Mouse (Mus musculus) CH12.LX (cell line): Measurements from ENCODE around the gene Top3b. TPM values are rescaled to one million over a fixed set of nuclear protein-coding genes. Genes with fewer than 3 reads are reported as not detected.
"Not testable (repeated sequence)": the region's sequence is repeated elsewhere in the genome, so short reads cannot be mapped to it uniquely, and the experiment has no call there.

ENCODE experiments used
- DNase-seq: peaks from one replicate; pipeline ENCODE4 v3.0.0-alpha.2; 2013; ENCODE audit errors: extremely low read depth
- H3K27ac ChIP-seq: 2 replicates; pipeline ENCODE4 v1.5.1; 2012; ENCODE audit warnings: low read depth, mild to moderate bottlenecking, control low read depth, moderate library complexity; ENCODE audit not compliant: insufficient read depth
- H3K27me3 ChIP-seq: replicated peaks from 2 replicates; pipeline ENCODE3; 2012; ENCODE audit warnings: inconsistent platforms
- H3K36me3 ChIP-seq, 2 experiments: replicated peaks in 1 of 2; 2 replicates each; pipeline versions ENCODE3 to v1.6.1; 2012; ENCODE audit warnings: inconsistent platforms in 1 of 2, low read length in 1 of 2, mild to moderate bottlenecking in 1 of 2, mixed read lengths in 1 of 2, moderate library complexity in 1 of 2; ENCODE audit not compliant: control insufficient read depth in 1 of 2, insufficient read depth in 1 of 2
- H3K4me1 ChIP-seq, 2 experiments: 2 replicates each; pipeline ENCODE4 v1.6.1; 2012; ENCODE audit warnings: inconsistent platforms in 1 of 2, moderate library complexity in 1 of 2; ENCODE audit not compliant: insufficient read depth in 2 of 2, control insufficient read depth in 1 of 2
- H3K4me2 ChIP-seq: 2 replicates; pipeline ENCODE4 v1.6.1; 2012; ENCODE audit warnings: low read depth, mild to moderate bottlenecking, control low read depth; ENCODE audit not compliant: poor library complexity, insufficient read depth, severe bottlenecking
- H3K4me3 ChIP-seq, 3 experiments: fragments of 150-350 bp in 1 of 3; sonication (generic) in 1 of 3; replicated peaks in 1 of 3; 2 replicates each; pipeline versions ENCODE3 to v1.5.1; 2011 to 2012; ENCODE audit warnings: low read depth in 2 of 3, low read length in 2 of 3, mild to moderate bottlenecking in 2 of 3, moderate library complexity in 2 of 3, control low read depth in 1 of 3, improper control_type of control experiment in 1 of 3, inconsistent platforms in 1 of 3, mixed read lengths in 1 of 3; ENCODE audit not compliant: poor library complexity in 1 of 3
- H3K79me2 ChIP-seq: replicated peaks from 2 replicates; pipeline ENCODE4 v1.6.1; 2012; ENCODE audit warnings: mild to moderate bottlenecking, moderate library complexity; ENCODE audit not compliant: control insufficient read depth, poor library complexity, insufficient read depth, severe bottlenecking; ENCODE audit errors: extremely low read depth
- H3K9ac ChIP-seq: 2 replicates; pipeline ENCODE4 v1.6.1; 2012; ENCODE audit warnings: low read depth, mild to moderate bottlenecking, control low read depth, moderate library complexity; ENCODE audit not compliant: insufficient read depth
- H3K9me3 ChIP-seq: replicated peaks from 2 replicates; pipeline ENCODE3; 2012; ENCODE audit warnings: low read length, inconsistent platforms, mixed read lengths
- CHD2 ChIP-seq: IDR thresholded peaks from 2 replicates; pipeline ENCODE4 v1.6.1; 2011; ENCODE audit warnings: low read length, improper control_type of control experiment
- E2F4 ChIP-seq: IDR thresholded peaks from 2 replicates; pipeline ENCODE4 v1.6.1; 2011; ENCODE audit warnings: low read depth, low read length, improper control_type of control experiment; ENCODE audit not compliant: insufficient replicate concordance
- ELF1 ChIP-seq: IDR thresholded peaks from 2 replicates; pipeline ENCODE4 v1.6.1; 2014; ENCODE audit warnings: low read depth, mild to moderate bottlenecking, inconsistent platforms, low read length, improper control_type of control experiment
- ETS1 ChIP-seq: conservative IDR thresholded peaks from 2 replicates; pipeline ENCODE4 v1.6.1; 2012; ENCODE audit warnings: low read depth, mild to moderate bottlenecking, inconsistent platforms, low read length, improper control_type of control experiment, moderate library complexity
- HCFC1 ChIP-seq: IDR thresholded peaks from 2 replicates; pipeline ENCODE4 v1.6.1; 2012; ENCODE audit warnings: low read depth, mild to moderate bottlenecking, inconsistent platforms, low read length, improper control_type of control experiment
- JUN ChIP-seq: IDR thresholded peaks from 2 replicates; pipeline ENCODE4 v1.6.1; 2011; ENCODE audit warnings: low read depth, mild to moderate bottlenecking, low read length, improper control_type of control experiment, moderate library complexity; ENCODE audit not compliant: insufficient read depth
- JUND ChIP-seq: conservative IDR thresholded peaks from 2 replicates; pipeline ENCODE4 v1.6.1; 2011; ENCODE audit warnings: low read depth, low read length, improper control_type of control experiment
- MAFK ChIP-seq: IDR thresholded peaks from 2 replicates; pipeline ENCODE4 v1.6.1; 2011; ENCODE audit warnings: low read length, improper control_type of control experiment; ENCODE audit not compliant: insufficient replicate concordance
- MAX ChIP-seq: IDR thresholded peaks from 2 replicates; pipeline ENCODE4 v1.6.1; 2011; ENCODE audit warnings: low read length, improper control_type of control experiment
- MAZ ChIP-seq: IDR thresholded peaks from 2 replicates; pipeline ENCODE4 v1.6.1; 2012; ENCODE audit warnings: low read depth, mild to moderate bottlenecking, inconsistent platforms, low read length, improper control_type of control experiment, moderate library complexity
- MXI1 ChIP-seq: IDR thresholded peaks from 2 replicates; pipeline ENCODE4 v1.6.1; 2011; ENCODE audit warnings: mild to moderate bottlenecking, low read depth, low read length, improper control_type of control experiment
- MYC ChIP-seq: IDR thresholded peaks from 2 replicates; pipeline ENCODE4 v1.6.1; 2011; ENCODE audit warnings: low read depth, mild to moderate bottlenecking, improper control_type of control experiment, low read length
- NELFE ChIP-seq: IDR thresholded peaks from 2 replicates; pipeline ENCODE4 v1.6.1; 2011; ENCODE audit warnings: low read depth, low read length, improper control_type of control experiment
- POLR2AphosphoS2 ChIP-seq: IDR thresholded peaks from 2 replicates; pipeline ENCODE4 v1.6.1; 2011; ENCODE audit warnings: low read depth, low read length, improper control_type of control experiment
- RAD21 ChIP-seq: IDR thresholded peaks from 2 replicates; pipeline ENCODE4 v1.6.1; 2011; ENCODE audit warnings: low read depth, mild to moderate bottlenecking, low read length, improper control_type of control experiment, moderate library complexity
- SIN3A ChIP-seq: IDR thresholded peaks from 2 replicates; pipeline ENCODE4 v1.6.1; 2012; ENCODE audit warnings: low read length, improper control_type of control experiment, inconsistent platforms
- SMC3 ChIP-seq: IDR thresholded peaks from 2 replicates; pipeline ENCODE4 v1.6.1; 2011; ENCODE audit warnings: low read depth, low read length, improper control_type of control experiment
- TCF12 ChIP-seq: IDR thresholded peaks from 2 replicates; pipeline ENCODE4 v1.6.1; 2014; ENCODE audit warnings: low read depth, mild to moderate bottlenecking, inconsistent platforms, low read length, improper control_type of control experiment
- ZKSCAN1 ChIP-seq: IDR thresholded peaks from 2 replicates; pipeline ENCODE4 v1.6.1; 2012; ENCODE audit warnings: low read depth, inconsistent platforms, low read length, improper control_type of control experiment, borderline replicate concordance
- ZNF384 ChIP-seq: IDR thresholded peaks from 2 replicates; pipeline ENCODE4 v1.6.1; 2012; ENCODE audit warnings: low read depth, low read length, improper control_type of control experiment, inconsistent platforms
- dilution Hi-C: fragments of 300-500 bp; cut with MboI; formaldehyde crosslinking; loops from 2 replicates; pipeline ENCODE4 v1.14.3; 2020; ENCODE audit warnings: low sequenced_read_pairs; ENCODE audit not compliant: extremely low pct_unique_long_range_greater_than_20kb, extremely low pct_ligation_motif_present
- in situ Hi-C: fragments of 300-500 bp; cut with MboI; formaldehyde crosslinking; loops from 3 replicates; pipeline ENCODE4 v1.14.3; 2019; ENCODE audit warnings: low sequenced_read_pairs, low pct_ligation_motif_present, low pct_unique_long_range_greater_than_20kb, mixed read lengths
- polyA plus RNA-seq: library from polyadenylated mRNA; unstranded; fragments of >175 nt; gene quantifications from 2 replicates; pipeline ENCODE4 v1.2.1, GENCODE M21; 2012; ENCODE audit warnings: low read depth; ENCODE audit not compliant: insufficient read length
- total RNA-seq, 2 experiments: library from RNA; depleted of rRNA; stranded (reverse); fragments of 300-350 nt in 1 of 2; fragments of >200 nt in 1 of 2; gene quantifications; 2 replicates each; pipeline ENCODE4 v1.2.3; 2012 to 2014

Gene Top3b
- total and polyA plus RNA-seq, 3 experiments, result 56.7 to 88.4 (median 61.8) TPM

DNA sequence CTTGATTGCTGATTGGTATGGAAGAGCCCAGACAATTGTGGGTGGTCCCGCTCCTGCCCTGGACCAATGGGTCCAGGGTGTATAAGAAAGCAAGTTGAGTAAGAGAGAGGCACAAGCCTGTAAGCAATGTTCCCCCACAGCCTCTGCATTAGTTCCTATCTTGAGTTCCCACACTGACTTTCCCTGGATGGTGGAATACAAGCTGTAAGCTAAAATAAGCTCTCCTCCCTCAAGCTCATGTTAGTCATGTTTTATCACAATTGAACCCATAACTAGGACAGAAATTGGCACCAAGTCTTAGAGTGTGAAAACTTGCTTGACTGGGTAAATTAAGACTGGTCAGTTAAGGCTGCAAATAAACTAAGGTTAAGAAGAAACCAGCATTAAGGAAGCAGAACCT lies 15.0 kb upstream of the Top3b start:
- dilution Hi-C loops, result no loop called here
- in situ Hi-C loops, result no loop called here
- no peak overlapping the region for H3K9ac ChIP-seq
- H3K9me3 ChIP-seq, result no peaks in the 10 kb centered on the region
- no peak for TF ChIP-seq ZNF384
- TF ChIP-seq ZKSCAN1, result no peak
- no peak for TF ChIP-seq MXI1
- TF ChIP-seq POLR2AphosphoS2, result no peak
- TF ChIP-seq ETS1, result no peak
- TF ChIP-seq JUND, result no peak
- no peak for TF ChIP-seq TCF12
- no peak for TF ChIP-seq MAFK
- TF ChIP-seq E2F4, result no peak
- no peak for TF ChIP-seq RAD21
- no peak for TF ChIP-seq JUN
- TF ChIP-seq MAX, result no peak
- no peak for TF ChIP-seq MYC
- TF ChIP-seq ELF1, result no peak
- no peak for TF ChIP-seq CHD2
- TF ChIP-seq SMC3, result no peak
- no peak for TF ChIP-seq SIN3A
- no peak for TF ChIP-seq HCFC1
- TF ChIP-seq NELFE, result no peak
- TF ChIP-seq MAZ, result no peak
- TF ChIP-seq, all 38 proteins: peak for 0
- H3K4me1 ChIP-seq, result no peaks in the 10 kb centered on the region
- no peak overlapping the region for H3K4me3 ChIP-seq
- H3K27me3 ChIP-seq, result peaks cover 10% of the 10 kb centered on the region
- no peak overlapping the region for H3K27ac ChIP-seq
- DNase-seq, result no peak
- H3K79me2 ChIP-seq, result no peaks in the 10 kb centered on the region
- no peak overlapping the region for H3K4me2 ChIP-seq
- H3K36me3 ChIP-seq, result no peaks in the 10 kb centered on the region

DNA sequence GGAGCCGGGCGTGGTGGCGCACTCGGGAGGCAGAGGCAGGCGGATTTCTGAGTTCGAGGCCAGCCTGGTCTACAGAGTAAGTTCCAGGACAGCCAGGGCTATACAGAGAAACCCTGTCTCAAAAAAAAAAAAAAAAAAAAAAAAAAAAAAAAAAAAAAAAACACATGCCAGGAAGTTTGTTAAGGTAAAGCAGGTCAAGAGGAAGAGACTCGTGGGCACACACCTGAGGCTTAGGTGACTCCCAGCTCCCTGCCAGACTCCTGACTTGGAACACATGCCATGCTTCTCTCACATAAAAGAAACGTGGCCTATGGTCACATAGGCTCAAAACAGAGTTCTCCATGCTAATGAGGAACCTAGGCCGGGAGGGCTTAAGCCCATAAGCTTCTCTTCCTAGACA lies 14.5 kb upstream of the Top3b start:
- H3K36me3 ChIP-seq, in situ Hi-C loops, DNase-seq, H3K9me3 ChIP-seq, H3K4me3 ChIP-seq, H3K4me1 ChIP-seq, H3K9ac ChIP-seq, H3K4me2 ChIP-seq, dilution Hi-C loops, H3K79me2 ChIP-seq, H3K27ac ChIP-seq: not testable (repeated sequence)
- H3K27me3 ChIP-seq, result peaks cover 15% of the 10 kb centered on the region
